Mouse (Mus musculus) kidney, adult 18-20 months (tissue): ENCODE data around the gene Tekt1.
"Not testable (repeated sequence)": the region's sequence is repeated elsewhere in the genome, so short reads cannot be mapped to it uniquely, and the experiment has no call there.

ENCODE experiments used
- DNase-seq: peaks from one replicate; pipeline ENCODE4 v3.0.0; 2021

Gene Tekt1

DNA sequence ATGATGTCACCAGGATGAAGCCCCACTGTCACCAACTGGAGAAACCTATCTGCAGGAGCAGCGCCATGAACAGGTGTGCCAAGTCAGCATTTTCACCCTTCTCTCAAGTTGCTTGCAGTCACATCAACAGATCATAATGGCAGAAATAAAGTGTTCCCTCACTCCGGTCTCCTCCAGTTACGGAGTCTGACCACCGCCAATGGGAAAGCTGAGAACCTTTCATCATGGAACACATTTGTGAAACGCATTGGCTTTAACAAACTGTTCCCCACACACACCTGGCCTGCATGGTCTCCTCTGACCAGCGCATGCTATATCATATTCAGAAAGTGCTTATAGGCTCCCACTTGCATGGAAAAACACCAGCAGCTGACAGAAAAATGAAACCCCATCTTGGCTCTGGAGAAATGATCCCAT is 25.9 kb upstream of the Tekt1 start:
- DNase-seq: no peak

DNA sequence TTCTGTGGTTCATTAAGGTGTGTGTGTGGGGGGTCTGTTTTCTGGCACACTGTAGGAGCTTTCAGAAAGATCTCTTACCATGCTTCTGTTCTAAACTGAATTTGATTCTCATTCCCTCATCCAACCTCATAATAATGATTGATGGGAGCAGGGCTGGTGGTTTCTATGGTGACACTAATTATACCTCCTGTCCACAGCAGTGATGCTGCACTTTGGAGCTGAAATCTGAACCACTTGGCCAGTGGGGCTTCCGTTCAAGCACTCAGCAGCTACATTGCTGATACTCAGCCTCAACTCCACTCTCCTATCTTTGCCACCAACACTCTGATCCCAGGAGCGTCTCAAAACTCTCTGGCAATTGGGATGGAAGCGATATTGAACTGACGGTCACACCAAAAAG is 17.1 kb upstream of the Tekt1 start:
- no peak for DNase-seq

DNA sequence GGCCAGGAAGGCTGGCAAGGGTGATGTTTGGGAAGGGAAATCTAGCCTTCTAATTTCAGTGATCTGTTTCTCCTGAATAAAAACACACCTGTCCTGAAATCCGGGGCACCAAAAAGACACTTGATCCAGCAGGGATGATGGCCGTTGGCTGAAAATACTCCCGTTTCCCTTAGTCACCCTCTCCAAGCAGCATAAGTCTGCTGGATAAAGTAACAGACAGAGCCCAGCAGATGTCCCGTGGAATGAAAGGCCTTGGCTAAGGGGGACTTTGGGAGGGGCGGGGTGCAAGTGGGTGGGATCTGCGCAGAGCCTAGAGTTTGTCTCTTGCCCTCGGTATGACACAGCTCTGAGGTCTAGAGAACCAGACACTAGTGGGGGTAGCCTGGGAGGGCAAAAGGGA is 16.0 kb upstream of the Tekt1 start:
- DNase-seq: no peak

DNA sequence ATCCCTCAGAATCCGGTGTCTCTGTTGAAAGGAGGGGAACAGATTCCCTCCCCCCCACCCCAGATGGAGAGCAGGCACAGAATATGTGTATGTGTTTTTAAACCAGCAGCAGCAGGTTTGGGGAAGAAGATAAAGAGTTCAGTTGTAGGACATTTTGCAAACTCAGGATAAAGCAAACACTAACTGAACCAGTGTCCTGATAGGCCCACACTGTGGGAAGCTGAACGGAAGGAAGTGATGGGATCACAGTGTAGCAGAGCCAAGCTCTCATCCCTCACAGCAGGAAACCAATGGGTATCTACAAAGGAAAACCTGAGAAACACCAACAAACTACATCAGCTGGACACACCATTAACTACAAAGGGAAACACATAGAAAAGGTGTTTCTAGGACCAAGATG is 14.3 kb upstream of the Tekt1 start:
- DNase-seq: no peak

DNA sequence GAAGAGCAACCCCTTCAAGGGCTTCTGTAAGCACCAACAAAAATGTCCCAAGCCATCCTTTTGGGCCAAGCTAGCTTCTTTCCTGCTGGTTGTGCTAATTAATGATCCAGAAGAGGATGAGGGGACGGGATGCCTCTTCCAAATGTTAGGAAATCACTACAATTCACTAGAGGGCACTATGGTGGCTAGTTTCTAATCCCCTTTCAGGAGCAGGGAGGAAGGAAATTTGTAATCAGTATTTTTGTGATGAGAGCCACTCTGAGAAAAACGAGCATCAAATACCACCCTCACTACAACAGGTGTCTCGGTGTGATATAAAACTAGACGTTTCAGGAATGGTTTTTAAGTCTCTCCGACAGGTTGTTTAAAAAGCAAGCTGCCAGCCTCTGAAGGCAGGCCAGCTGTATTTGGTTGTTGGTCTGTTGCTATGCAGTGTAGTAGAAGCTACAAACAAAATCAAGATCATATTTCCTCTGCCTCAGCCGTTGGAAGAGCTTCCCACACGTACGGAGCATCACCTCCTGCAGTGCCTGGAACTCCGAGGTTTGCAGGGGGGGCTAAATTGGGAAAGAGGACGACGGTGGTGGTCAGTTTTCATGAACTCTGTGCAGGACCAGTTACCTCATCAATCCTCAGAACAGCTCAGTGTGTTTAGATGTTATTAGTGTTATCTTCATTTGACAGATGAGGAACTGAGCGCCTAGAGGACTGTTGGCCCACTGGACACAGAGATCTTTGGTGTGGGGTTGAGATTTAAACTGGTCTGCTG is 7.8 kb upstream of the Tekt1 start:
- no peak for DNase-seq

DNA sequence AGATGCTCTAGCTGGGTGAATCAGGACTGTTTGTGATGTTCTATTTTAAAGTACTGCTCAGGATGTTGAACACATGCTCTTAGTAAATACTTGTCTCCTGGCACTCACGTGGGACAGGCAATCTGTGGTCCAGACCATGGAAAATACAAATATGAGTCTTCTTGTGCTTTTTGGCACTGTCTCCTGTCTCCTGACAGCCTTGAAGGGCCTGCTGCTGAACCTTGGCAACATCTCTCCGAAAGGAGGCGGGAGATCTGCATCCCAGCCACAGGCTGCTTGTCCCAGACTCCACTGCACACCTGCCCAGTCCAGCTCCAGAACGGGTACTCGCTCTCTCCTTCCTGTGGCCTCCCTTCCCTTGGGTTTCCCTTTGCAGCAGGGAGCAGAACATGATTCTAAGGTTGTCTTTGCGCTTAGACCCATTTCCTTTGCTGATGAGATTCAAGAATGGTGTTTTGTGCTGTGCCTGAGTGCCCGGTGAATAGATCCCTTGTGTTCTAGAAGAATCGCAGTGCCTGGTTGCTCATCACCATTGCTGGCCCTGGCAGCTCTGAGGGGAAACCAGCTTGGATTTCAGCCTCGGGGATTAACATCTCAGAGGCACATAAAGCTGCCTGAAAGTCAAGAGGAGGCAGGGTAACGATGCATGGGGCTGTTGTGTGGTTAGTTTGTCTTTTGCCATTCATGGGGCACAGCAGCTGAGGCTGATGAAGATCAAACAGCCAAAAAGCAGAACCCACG is 5.9 kb upstream of the Tekt1 start:
- no peak for DNase-seq

DNA sequence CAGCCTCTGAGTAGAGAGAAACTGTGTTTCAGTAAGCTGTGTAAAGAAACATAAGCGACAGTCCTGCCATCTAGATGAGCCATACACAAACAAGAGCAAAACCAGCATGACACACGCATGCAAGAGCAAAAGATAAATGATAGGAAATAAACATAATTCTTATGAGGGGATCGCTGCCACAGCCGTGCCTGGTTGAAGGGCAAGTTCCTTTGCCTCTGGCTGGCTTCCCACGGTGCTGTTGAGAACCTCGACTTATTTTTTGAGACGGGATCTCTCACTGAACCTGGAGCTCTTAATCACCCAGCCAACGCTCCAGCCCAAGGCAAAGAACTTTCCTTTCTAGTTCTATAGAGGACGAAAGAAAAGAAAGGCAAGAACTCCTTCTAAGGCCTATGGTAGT is 3.9 kb upstream of the Tekt1 start:
- no peak for DNase-seq

DNA sequence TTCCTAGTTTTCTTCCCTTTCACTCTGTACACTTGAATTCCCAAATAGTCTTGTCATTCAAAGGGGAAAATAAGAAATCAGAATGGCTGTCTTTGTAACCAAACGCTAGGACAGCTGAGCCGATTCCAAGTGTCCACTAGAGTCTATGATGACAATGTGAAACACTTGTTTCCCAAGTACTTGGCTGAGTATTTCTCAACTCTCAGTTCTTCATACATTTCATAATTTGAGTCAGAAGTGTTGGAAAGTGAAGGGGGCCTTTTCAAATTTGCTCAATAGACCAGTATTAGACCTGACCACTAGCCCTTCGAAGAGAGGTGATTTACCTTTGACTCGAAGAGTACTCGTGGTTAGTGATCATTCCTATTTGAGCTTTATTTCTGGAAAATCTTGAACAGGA is 2.3 kb upstream of the Tekt1 start:
- no peak for DNase-seq

DNA sequence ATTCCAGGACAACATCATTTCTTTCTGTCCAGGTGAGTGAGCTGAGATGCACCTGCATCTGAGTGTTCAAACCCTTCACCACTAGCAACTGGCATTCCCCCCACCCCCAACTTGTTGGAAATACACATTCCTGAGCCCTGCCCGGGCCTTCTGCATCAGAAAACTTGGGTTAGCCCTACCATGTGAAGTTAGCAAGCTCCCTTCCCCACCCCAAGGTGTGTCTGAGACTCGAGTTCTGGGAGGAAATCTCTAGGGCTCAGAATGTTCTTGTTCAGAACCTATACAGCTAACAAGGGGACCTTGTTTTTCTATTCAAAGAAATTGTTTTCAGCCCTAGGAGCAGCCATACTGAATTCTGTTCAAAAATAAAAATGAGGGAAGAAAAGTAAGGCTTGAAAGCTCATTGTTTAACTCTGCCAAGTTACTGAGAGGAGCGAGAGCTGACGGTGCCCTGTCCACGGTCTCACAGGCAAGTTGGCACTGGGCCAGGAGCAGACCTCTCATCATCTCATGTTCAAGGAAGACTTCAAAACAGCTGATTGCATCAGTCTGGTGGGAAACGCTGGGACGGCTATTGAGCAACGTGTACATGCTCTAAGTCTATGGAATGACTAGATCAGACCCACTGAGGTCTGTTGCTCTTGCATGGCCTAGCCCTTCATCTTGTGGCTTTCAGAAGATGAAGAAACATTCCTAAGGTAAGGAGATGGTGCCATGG is 1.4 kb upstream of the Tekt1 start:
- DNase-seq: no peak

DNA sequence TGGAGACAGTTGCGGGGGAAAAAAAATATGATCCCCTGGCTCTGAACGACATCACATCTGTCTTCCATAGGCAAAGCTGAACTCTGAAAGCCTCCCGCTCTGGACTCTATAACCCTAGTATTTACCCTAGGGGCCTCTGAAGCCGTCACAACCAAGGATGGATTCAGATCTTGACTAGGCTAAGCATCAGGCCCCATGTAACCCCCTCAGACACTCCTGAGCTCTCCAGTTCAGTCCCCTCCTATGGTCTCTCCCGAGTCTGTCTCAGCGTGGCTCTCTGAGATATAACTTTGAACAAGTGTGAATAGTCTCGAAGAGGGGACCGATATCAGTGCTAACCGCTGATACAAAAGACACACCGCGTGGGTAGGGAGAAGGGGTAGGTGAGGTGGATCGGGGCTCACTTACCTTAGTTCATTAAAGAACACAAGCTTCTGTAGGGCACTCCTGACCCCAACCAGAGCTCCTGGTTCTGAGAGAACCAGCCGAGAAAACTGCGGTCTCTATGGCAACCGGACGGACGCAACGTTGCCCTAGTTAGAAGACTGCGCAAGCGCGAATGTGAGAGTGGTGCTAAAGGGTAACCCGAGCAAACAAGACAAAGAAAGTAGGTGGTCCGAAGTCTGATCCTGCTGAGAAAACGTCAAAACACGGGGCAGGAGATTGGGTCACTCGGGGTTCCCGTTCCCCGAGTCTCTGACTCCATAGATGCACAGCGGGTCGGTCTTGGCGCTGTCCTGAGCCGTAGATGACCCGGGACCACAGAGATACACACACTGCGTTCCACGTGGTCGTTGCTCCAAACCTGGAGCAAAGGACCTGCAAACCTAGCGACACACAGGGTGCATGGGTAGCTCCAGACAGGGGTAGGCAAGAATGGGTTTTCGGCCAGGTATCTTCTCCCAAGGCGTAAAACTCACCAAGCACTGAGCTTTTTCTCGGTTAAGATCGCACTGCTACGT is 576 bp downstream of the Tekt1 start:
- peak; percentile 65 for DNase-seq

DNA sequence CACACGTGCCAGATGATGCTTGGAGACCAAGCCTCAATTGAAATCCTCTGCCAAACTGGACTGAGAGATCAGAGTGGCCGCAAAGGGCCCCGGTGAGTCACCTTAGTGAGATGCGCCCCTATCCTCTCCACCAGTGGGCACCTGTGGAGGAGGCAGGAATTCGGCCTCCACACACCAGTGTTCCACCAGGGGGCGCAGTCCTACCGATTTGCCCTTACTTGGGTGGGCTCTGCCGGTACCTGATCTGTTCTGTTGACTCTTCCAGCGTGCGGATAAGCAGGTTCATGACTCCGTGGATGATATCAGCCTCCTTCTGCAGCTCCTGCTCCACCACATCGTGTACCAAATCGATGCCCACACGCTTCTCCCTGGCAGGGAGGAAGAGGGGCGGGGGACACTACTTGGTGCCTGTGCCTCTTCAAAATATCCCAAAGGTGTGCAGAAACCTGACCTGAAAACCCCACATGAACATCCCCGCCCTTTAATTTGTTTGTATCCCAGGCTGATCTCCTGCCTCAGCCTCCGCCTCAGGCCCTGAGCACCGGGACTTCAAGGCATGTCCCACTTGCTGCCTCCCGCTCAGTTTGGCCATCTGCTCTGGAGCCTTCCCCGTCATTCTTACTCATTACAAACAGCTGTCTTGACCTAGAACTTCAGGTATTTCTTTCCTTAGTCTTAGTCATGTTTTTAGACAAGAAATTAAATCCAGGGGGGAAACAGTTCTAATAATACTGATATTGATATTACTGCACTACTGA is 7.1 kb downstream of the Tekt1 start:
- peak; percentile 76 for DNase-seq

DNA sequence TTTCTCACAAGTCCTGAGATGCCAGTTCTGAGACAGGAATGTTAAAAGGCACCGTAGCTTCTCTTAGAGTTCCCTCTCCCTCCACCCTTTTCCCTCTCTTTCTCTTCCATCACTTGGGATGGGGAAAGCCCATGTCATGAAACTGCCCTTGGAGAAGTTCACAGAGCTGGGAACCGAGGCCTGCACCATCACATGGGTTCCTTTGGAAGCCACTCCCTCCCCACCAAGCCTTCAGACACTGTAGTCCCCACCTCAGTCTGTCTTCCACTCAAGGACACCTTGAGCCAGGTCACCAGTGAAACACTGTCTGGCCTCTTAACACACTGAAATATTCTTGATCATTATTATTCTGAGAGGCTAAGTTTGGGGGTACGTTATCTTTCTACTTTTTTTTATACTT is 9.1 kb downstream of the Tekt1 start:
- DNase-seq: no peak

DNA sequence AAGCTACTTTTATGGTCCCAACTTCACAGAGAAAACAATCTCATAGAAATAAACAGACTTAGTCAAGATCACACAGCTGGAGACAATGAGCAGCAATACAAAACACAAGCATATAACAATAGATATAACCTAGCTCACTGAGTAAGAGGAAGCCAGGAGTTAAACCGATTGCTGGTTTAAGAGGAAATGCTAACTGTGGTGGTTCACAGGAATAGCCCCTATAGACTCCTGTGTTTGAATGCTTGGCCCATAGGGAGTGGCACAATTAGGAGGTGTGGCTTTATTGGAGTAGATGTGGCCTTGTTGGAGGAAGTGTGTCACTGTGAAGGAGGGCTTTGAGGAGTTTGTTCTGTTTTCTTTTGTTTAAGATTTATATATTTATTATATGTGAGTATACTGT is 10.0 kb downstream of the Tekt1 start:
- DNase-seq: no peak

DNA sequence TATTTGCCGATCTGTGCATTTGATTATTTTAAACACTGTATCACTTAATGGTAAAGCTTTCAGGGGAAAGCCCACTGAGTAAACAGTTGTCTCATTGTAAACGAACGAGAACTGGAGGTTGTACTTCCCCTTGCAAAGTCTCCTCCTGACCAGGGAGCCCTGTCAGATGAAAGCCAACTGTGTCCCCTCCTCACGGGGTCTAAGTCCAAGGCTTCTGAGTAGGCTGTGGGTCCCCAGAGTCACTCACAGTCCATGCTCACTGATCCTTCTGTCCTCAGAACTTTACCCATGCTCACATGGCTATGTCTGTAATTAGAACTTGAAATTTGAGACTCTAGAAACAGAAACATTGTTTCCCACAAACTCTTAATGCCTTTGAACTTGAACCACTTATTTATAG is 12.6 kb downstream of the Tekt1 start:
- no peak for DNase-seq

DNA sequence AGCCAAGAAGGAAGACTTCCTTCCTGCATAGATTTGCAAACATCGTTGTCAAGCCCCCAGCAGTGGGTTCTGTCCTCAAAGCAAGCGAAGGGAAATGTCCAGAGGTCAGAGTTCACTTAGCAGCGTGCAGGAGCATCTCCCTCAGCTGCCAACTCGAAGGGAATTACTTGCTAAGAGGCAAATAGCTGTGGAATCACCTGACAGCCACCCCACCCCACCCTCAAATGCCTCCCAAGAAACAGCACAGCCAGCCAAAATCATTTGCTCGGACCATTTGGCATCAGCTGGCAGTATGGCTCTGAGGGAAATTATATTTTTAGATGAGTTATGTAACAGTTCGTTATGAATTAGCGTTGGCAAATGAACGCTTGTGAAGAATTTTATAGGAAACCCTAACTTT is 13.2 kb downstream of the Tekt1 start:
- DNase-seq: peak; percentile 36

DNA sequence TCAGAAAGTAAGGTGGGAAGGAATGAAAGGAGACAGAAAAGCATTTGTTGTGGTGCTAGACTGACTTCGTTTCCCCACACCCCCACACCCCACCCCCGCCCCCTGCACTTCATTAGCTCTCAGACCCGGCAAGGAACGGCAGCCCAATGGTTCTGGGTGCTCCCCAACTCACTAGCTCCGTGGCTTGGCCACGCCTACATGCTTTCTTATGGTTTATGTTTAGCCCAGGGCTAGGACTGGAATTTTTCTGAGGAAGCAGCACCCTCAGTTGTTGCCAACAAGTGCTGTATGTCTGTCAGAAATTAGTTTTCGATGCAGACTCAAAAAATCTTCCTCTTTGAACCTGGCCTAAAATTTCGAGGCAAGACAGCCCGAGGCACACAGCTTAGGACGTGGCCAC is 13.7 kb downstream of the Tekt1 start:
- DNase-seq: peak; percentile 55

DNA sequence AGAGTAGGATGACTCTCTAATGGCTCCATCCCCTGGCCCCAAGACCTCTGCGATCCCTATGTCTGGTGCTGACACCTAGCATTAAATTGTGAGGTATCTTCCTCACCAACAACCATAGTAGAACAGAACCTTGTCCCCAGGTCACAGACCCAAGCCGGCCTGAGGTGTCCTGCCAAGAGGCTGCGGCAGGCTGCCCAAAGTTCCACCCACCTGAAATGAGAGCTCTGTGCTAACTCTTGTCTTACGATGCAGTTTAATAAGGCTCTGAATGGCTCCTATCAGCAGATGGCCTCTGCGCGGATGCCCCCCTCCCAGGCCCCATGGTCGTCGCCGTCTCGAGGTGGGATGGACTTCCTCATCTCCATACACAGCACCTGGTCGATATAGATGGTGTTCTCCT is 17.8 kb downstream of the Tekt1 start:
- peak; percentile 51 for DNase-seq

DNA sequence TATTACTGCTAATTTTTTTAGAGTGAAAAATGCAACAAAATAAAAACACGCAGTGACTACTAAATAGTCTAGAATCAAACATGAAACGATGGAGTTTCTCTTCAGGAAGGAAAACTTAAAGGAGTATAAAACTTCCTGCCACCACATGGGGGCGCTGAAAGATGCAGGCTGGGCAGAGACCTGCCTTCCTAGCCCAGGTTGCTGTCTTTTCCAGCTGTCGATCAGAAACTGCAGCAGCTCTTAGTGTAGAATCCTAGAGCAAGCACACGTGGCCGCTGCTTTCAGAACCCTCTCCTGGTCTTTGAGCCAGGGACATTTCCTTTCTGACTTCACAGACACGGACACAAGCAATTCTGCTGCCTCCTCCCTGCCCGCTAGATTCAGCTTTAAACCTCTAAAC is 18.3 kb downstream of the Tekt1 start:
- DNase-seq: peak; percentile 67

DNA sequence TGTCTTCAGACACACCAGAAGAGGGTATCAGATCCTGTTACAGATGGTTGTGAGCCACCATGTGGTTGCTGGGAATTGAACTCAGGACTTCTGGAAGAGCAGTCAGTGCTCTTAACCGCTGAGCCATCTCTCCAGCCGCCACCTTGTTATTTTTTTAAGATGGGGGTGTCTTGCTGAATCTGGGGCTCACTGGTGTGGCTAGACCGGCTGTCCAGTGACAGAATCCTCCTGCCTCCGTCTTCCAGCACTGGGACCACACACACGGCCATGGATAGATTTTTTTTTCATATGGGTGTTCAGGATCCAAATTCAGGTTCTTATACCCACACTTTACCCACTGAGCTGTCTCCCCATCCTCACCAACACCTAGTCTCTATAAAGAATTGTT is 19.0 kb downstream of the Tekt1 start:
- DNase-seq: not testable (repeated sequence)

DNA sequence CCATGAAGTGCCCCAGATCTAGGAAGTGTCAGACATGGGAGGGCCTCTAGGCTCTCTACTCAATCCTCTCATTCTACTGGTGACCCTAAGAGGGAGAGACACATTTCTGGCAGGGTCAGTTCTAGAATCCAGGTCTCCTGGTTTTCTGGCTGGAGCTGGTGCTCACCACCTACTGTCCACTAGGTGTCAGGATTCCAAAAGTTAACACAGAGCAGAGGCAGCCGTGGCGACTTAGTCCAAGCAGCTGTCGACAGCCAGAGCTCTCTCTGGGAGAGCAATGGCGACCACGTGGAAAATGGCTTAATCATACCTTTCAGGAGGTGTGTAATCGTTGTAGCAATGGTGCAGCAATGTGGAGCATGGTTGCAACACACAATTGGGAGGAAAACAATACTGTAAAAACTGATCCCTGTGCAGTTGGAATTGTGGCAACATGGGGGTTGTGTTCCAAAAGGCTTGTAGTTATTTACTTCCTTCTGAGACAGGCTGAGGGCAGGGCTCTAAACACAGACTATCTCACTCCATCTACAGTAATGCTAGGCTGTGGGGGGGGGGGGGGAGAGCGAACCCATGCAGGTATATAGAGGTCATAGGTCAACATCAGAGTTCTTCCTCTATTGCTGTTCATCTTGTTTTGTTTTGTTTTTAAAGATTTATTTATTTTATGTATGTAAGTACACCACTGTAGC is 19.5 kb downstream of the Tekt1 start:
- DNase-seq: peak; percentile 76

DNA sequence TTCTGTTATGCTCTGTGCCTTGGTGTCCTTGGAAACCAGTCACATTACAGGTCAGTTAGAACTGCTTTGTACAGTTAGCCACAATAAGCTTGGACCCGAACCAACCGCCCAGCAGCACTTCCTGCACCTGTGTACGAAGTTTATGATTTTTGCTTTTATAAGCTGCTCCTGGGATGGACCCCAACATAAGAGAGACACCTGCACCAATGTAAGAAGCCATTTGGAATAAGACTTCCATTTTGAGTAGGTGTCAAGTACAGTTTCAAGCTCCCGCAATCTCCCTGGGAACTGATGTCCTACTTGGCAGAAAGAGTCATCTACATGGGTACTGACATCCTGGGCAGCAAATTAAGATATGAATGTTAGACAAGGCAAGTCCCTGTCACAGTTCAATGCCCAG is 22.5 kb downstream of the Tekt1 start:
- DNase-seq: no peak
